Mouse (Mus musculus): Measurements from ENCODE around the gene Olfr684.

Gene Olfr684

GRCm38 (mm10) chr7:105163553-105163952, at the start of gene Olfr684:
Olfr684 (minus strand) TSS chr7:105163653.
- DNase-seq (ENCODE audit: extremely low spot score, low read depth, low spot score): no peak

GRCm38 (mm10) chr7:105207385-105207784, 43.9 kb upstream of the Olfr684 start, which contains the start of gene Olfr686:
Olfr686 (minus strand) TSS chr7:105207485.
- no peak for DNase-seq (ENCODE audit: extremely low spot score, low read depth, low spot score)

GRCm38 (mm10) chr7:105185912-105186311, 22.5 kb upstream of the Olfr684 start, which contains the start of gene Olfr685:
Olfr685 (minus strand) TSS chr7:105186012.
- DNase-seq (ENCODE audit: extremely low spot score, low read depth, low spot score): no peak

- DNase-seq (ENCODE audit: extremely low spot score, low read depth, low spot score): no peak
Observed at GRCm38 (mm10) chr7:105170773-105171172, 7.3 kb upstream of the Olfr684 start.

GRCm38 (mm10) chr7:105146912-105147311, 16.5 kb downstream of the Olfr684 start, which contains the start of gene Olfr683:
Olfr683 (minus strand) TSS chr7:105147012.
- no peak for DNase-seq (ENCODE audit: extremely low spot score, low read depth, low spot score)

GRCm38 (mm10) chr7:105141275-105141674, 22.2 kb downstream of the Olfr684 start:
- DNase-seq (ENCODE audit: extremely low spot score, low read depth, low spot score): no peak

- DNase-seq (ENCODE audit: extremely low spot score, low read depth, low spot score): no peak
Observed at GRCm38 (mm10) chr7:105116536-105116935, 46.9 kb downstream of the Olfr684 start, which contains the start of gene Olfr681. Olfr681 (plus strand) TSS chr7:105116836.
